Mouse (Mus musculus): ENCODE measurements around the gene Catsper1. TPM values are rescaled to one million over a fixed set of nuclear protein-coding genes. Genes with fewer than 3 reads are reported as not detected.
"Not testable (repeated sequence)": the region's sequence is repeated elsewhere in the genome, so short reads cannot be mapped to it uniquely, and the experiment has no call there.

The Catsper1 gene
- polyA plus RNA-seq, 1 experiment from 2014 or later, result not detected

DNA sequence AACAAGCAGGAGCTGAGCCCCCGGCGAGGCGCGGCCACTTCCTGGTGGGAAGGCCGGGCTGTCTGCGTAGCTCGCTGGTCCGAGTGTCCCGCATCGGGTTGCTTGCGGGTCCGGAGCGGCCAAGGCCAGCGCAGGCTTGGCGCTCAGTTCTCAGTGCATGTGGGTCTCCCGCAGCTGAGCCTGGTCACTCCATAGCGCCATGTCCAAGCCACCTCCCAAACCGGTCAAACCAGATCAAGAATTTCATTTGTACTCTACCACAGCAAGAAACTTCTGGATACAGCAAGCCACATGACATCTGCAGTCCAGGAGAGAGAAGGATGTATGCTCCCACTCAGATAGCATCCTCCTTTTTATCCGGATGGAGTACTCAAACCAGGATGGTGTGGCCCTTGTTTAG lies 7.6 kb upstream of the Catsper1 start:
- H3K4me3 ChIP-seq, result no peak overlapping the region
- no peaks in the 10 kb centered on the region for H3K9me3 ChIP-seq
- no peaks in the 10 kb centered on the region for H3K36me3 ChIP-seq
- H3K27ac ChIP-seq, result no peak overlapping the region
- H3K4me1 ChIP-seq (replicated peaks), result 0 out of 2 replicates have a peak, but pooled peaks cover 4% of the 10 kb centered on the region
- no peaks in the 10 kb centered on the region for H3K27me3 ChIP-seq (ENCODE audit: insufficient read depth, poor library complexity, severe bottlenecking)
- no peak for DNase-seq (ENCODE audit: low spot score)
- WGBS, result 71% methylated on average over 19 of the region's 19 CpGs

- DNase-seq (ENCODE audit: low spot score), result no peak
- Histone ChIP-seq H3K9me3 (no peaks in the 10 kb centered on the region), H3K27me3 (ENCODE audit: insufficient read depth, poor library complexity, severe bottlenecking) (no peaks in the 10 kb centered on the region), H3K4me1 (replicated peaks) (peaks cover 7% of the 10 kb centered on the region; the same call in 1 of the 2 replicates), H3K4me3 (no peak overlapping the region), H3K27ac (no peak overlapping the region), H3K36me3 (no peaks in the 10 kb centered on the region)
- 77% methylated on average over 5 of the region's 5 CpGs for WGBS
These were observed 800 bp upstream of the Catsper1 start for GRCm38 (mm10) chr19:5334741-5335140.

DNA sequence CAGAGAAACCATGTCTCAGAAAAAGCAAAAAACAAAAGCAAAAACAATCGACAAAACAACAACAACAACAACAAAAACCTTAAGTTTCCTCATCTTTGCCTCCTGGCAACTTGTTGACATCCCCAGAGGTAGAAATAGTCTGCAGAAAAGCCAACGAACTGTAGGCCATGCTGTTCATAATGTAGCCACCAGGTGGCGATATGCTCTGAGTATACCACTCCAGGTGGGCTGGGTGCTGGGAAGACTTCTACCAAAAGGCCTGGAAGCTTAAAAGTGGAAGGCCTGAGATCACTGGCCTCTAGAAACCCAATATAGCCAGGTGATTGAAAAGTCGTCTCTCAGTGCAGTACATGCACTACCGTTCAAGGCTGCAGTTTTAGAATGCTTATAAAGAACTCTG lies 2.4 kb downstream of the Catsper1 start:
- peak; percentile 71 for DNase-seq (ENCODE audit: low spot score)
- H3K9me3 ChIP-seq, result no peaks in the 10 kb centered on the region
- H3K27me3 ChIP-seq (ENCODE audit: insufficient read depth, poor library complexity, severe bottlenecking), result no peaks in the 10 kb centered on the region
- no peak overlapping the region for H3K4me3 ChIP-seq
- peaks cover 7% of the 10 kb centered on the region; the same call in 1 of the 2 replicates for H3K4me1 ChIP-seq (replicated peaks)
- 20% methylated on average over 5 of the region's 5 CpGs for WGBS
- H3K36me3 ChIP-seq, result no peaks in the 10 kb centered on the region
- H3K27ac ChIP-seq, result no peak overlapping the region

GRCm38 (mm10) chr19:5341360-5341759 lies 5.8 kb downstream of the Catsper1 start:
- Histone ChIP-seq H3K27me3 (ENCODE audit: insufficient read depth, poor library complexity, severe bottlenecking) (no peaks in the 10 kb centered on the region), H3K27ac (no peak overlapping the region)
- WGBS, result 92% methylated on average over 7 of the region's 7 CpGs

GRCm38 (mm10) chr19:5345297-5346131 lies 10.0 kb downstream of the Catsper1 start:
- no peaks in the 10 kb centered on the region for H3K9me3 ChIP-seq
- DNase-seq (ENCODE audit: low spot score), result no peak
- H3K4me1 ChIP-seq (replicated peaks), result peaks cover 6% of the 10 kb centered on the region
- H3K27me3 ChIP-seq (ENCODE audit: insufficient read depth, poor library complexity, severe bottlenecking), result peaks cover 20% of the 10 kb centered on the region
- H3K36me3 ChIP-seq, result no peaks in the 10 kb centered on the region
- WGBS, result 85% methylated on average over 6 of the region's 6 CpGs
- no peak overlapping the region for H3K27ac ChIP-seq
- H3K4me3 ChIP-seq, result no peak overlapping the region

More at GRCm38 (mm10) chr19:5341360-5341759, 5.8 kb downstream of the Catsper1 start:
- no peak overlapping the region for H3K4me3 ChIP-seq
- DNase-seq (ENCODE audit: low spot score), result no peak
- H3K4me1 ChIP-seq (replicated peaks), result no peaks in the 10 kb centered on the region
- no peaks in the 10 kb centered on the region for H3K9me3 ChIP-seq
- no peaks in the 10 kb centered on the region for H3K36me3 ChIP-seq

DNA sequence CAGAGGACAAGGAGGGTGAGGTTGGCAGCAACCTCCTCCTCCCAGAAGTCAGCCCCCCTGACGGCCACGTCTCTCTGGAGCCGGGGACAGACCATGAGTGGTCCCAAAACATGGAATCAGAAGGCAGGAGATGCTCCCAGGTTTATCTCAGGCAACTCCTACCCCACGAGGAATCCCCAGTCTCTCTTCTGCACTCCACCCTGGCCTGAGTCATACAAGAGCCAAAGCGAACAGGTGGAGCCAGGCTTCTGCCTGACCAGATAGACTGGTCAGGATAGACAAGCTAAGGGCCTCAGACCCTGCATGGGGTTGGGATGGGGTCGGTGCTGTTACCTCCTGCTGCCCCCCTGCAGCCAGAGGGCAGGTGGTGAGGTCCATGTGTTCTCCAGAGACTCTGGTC lies 12.5 kb downstream of the Catsper1 start:
- H3K27me3 ChIP-seq (ENCODE audit: insufficient read depth, poor library complexity, severe bottlenecking), result peaks cover 22% of the 10 kb centered on the region
- H3K9me3 ChIP-seq, result no peaks in the 10 kb centered on the region
- no peaks in the 10 kb centered on the region for H3K36me3 ChIP-seq
- peaks cover 6% of the 10 kb centered on the region for H3K4me1 ChIP-seq (replicated peaks)
- no peak overlapping the region for H3K4me3 ChIP-seq
- 76% methylated on average over 6 of the region's 6 CpGs for WGBS
- DNase-seq (ENCODE audit: low spot score), result no peak
- no peak overlapping the region for H3K27ac ChIP-seq

DNA sequence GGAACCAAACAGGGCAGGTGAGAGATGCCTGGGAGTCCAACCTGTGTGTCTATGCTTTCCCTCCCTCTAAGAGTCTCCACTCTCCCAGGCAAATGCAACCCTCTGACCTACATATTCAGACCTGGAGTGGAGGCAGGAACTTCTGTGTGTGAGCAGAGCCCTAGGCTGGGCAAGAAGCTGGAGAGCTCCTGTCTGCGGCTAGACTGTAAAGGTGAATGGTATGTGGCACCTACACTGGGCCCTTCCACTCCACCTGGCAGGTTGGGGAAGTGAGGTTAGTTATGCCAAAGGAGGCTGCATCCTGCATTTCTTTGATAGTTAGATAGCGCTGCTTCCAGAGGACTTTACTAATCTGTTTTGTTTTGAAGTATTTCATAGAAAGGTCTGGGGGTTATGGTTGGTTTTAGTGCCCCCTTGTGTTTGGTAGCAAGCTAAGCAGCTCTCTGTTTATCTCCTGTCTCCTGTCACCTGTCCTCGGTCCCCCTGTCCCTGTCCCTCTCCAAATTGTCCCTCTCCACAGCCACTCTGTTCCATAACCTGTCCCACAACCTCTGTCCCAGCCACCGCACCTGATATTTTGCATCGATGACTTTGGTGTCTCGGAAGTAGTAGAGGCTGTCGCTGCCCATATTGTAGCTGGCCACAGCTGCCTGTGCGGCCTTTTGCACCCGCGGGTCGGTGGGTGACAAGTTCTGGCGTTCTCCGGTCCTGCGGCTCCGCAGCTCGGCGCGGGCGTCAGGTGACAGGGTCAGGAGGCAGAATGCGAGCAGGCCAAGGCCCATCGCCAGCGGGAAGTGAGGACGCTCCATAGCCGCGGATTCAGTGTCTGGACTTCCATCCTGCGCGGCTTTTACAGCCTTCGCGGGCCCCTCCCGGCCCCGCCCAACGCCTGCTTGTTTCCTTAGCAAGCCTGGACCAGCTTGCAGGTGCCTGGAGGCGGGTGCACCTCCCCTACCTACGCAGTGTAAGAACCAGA lies 13.3 kb downstream of the Catsper1 start:
- peak; percentile 25 for DNase-seq (ENCODE audit: low spot score)
- Histone ChIP-seq H3K27ac (peak overlapping the region; percentile 78), H3K27me3 (ENCODE audit: insufficient read depth, poor library complexity, severe bottlenecking) (peaks cover 25% of the 10 kb centered on the region), H3K9me3 (no peaks in the 10 kb centered on the region), H3K36me3 (no peaks in the 10 kb centered on the region), H3K4me1 (replicated peaks) (peaks cover 6% of the 10 kb centered on the region), H3K4me3 (peak overlapping the region; percentile 55)
- WGBS, result 6% methylated on average over 34 of the region's 34 CpGs

- peaks cover 25% of the 10 kb centered on the region for H3K27me3 ChIP-seq (ENCODE audit: insufficient read depth, poor library complexity, severe bottlenecking)
- WGBS, result 65% methylated on average over 6 of the region's 6 CpGs
- H3K4me3 ChIP-seq, result peak within 1 kb of the TSS; percentile 55
- DNase-seq (ENCODE audit: low spot score); H3K9me3 ChIP-seq; H3K4me1 ChIP-seq (replicated peaks); H3K36me3 ChIP-seq: not testable (repeated sequence)
- peak within 1 kb of the TSS; percentile 78 for H3K27ac ChIP-seq
These were observed 13.9 kb downstream of the Catsper1 start, which contains the start of gene Cst6 for GRCm38 (mm10) chr19:5349502-5349873. Gene Cst6 (minus strand): TSS chr19:5349574.

DNA sequence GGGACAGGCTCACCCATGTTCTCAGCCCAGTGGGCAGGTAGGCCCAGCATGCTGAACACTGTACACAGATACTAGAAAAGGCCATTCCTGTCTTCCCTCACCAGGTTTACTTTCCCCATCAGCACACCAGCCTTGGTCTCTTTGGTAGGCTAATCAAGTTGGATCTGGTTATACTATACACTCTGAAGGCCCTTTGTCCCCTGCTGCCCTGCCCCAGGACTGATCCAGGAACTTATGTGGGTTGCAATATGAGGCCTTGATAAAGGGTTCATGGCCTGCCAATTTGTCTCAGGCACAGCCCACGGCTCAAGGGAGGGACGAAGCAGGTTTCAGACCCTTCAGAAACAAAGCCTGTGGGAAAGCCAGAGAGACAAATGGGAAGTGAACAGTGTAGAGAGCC lies 18.1 kb downstream of the Catsper1 start:
- Histone ChIP-seq H3K27me3 (ENCODE audit: insufficient read depth, poor library complexity, severe bottlenecking) (peaks cover 19% of the 10 kb centered on the region), H3K27ac (no peak overlapping the region), H3K36me3 (no peaks in the 10 kb centered on the region), H3K4me3 (no peak overlapping the region), H3K9me3 (no peaks in the 10 kb centered on the region), H3K4me1 (replicated peaks) (peaks cover 6% of the 10 kb centered on the region)
- WGBS, result 89% methylated on average over 2 of the region's 2 CpGs
- DNase-seq (ENCODE audit: low spot score), result no peak

DNA sequence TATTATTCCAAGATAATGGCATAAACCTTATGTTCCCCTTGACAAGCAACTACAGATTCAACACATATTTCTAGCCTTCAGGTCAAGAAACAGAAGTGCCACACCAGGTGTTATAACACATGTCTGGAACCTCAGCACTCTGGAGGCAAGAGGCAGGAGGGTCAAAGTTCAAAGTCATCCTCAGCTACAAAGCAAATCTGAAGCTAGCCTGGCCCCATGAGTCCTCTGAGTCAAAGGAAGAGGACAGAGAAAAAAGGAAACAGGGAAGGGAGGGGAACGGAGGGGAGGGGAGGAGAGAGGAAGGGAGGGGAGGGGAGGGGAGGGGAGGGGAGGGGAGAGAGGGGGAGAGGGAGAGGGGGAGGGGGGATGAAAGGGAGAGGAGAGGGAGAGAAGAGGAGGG lies 20.5 kb downstream of the Catsper1 start:
- 0 out of 2 replicates have a peak, but pooled peaks cover 3% of the 10 kb centered on the region for H3K27me3 ChIP-seq (ENCODE audit: insufficient read depth, poor library complexity, severe bottlenecking)
- H3K4me1 ChIP-seq (replicated peaks), result no peaks in the 10 kb centered on the region
- H3K4me3 ChIP-seq, result no peak overlapping the region
- no peaks in the 10 kb centered on the region; the same call in 1 of the 2 replicates for H3K36me3 ChIP-seq
- no peaks in the 10 kb centered on the region for H3K9me3 ChIP-seq
- no CpG with 5 or more reads among the region's 1 CpGs for WGBS
- H3K27ac ChIP-seq, result no peak overlapping the region
- no peak for DNase-seq (ENCODE audit: low spot score)

- no peak for DNase-seq (ENCODE audit: low spot score)
- H3K4me3 ChIP-seq, result no peak overlapping the region
- H3K27ac ChIP-seq, result no peak overlapping the region
- H3K27me3 ChIP-seq (ENCODE audit: insufficient read depth, poor library complexity, severe bottlenecking), result no peaks in the 10 kb centered on the region
- peaks cover 15% of the 10 kb centered on the region for H3K4me1 ChIP-seq (replicated peaks)
- 93% methylated on average over 2 of the region's 2 CpGs for WGBS
- H3K36me3 ChIP-seq, result peaks cover 26% of the 10 kb centered on the region
- H3K9me3 ChIP-seq, result no peaks in the 10 kb centered on the region
These were observed 26.6 kb downstream of the Catsper1 start for GRCm38 (mm10) chr19:5362186-5362585.

DNA sequence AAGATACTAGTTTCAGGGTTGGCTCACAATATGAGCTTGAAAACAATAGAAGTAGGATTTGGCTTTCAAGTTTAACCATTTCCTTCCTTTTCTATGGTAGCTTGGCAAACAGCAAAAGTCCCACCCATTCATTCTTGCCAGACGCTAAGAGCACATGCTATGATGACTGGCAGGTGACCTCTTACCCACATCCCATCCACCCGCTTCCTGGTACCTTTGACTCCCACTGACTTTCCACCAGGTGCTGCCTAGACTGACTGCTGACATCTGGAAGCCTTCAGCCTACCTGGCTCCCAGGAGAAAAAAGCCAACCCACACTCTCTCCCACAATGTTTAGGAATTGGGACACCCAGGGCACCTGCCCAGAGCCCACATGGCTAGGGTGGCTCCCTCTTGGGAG lies 28.6 kb downstream of the Catsper1 start:
- peaks cover 28% of the 10 kb centered on the region for H3K4me1 ChIP-seq (replicated peaks)

More for the DNA sequence above, 28.6 kb downstream of the Catsper1 start:
- DNase-seq (ENCODE audit: low spot score), result no peak
- WGBS, result 89% methylated on average over 2 of the region's 2 CpGs
- H3K27me3 ChIP-seq (ENCODE audit: insufficient read depth, poor library complexity, severe bottlenecking), result no peaks in the 10 kb centered on the region
- no peak overlapping the region for H3K4me3 ChIP-seq
- H3K9me3 ChIP-seq, result no peaks in the 10 kb centered on the region
- H3K36me3 ChIP-seq, result peaks cover 40% of the 10 kb centered on the region
- no peak overlapping the region for H3K27ac ChIP-seq
